Mouse (Mus musculus) embryo, embryonic 10.5 days (tissue): Measurements from ENCODE around the gene Fbxo17.
"Not testable (repeated sequence)": the region's sequence is repeated elsewhere in the genome, so short reads cannot be mapped to it uniquely, and the experiment has no call there.

Experiments
- DNase-seq: peaks from one replicate; pipeline ENCODE4 v3.0.0-alpha.2; 2015; ENCODE audit warnings: low spot score

The Fbxo17 gene

DNA sequence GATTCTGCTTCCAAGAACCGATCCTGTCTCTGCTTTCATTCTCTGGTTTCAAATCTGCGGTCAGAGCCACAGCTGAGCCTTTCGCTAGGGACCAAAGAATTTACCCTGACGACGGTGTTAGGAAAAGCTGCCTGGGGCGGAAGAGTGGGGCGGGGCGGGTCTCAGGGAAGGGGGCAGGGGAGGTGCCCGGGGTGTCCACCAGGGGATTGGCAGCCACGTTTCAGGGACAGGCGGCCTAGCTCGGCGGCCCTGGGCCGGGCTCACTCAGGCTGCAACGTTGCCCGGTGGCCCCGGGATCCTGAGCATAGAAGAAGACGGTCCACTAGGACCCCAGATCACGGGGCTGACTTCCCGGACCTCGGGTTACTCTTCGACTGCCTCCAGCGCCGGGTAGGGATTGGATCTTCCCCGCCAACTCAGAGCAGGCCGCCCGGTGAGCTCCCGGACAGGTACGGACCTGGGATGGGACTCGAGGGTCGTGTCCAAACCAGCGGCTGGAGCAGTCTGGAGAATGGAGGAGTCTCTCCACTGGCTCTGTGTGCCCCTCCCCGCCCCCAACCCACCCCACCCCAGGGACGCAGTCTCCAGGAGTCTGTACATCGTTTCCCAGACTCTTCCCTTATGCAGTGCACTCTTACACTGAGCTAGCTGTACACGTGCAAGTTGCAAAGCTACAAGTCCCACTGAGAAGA, at the start of gene Fbxo17:
TSS of gene Fbxo17 (plus strand) at position 215 of the 692 bp plus-strand sequence.
- peak; percentile 82 for DNase-seq

DNA sequence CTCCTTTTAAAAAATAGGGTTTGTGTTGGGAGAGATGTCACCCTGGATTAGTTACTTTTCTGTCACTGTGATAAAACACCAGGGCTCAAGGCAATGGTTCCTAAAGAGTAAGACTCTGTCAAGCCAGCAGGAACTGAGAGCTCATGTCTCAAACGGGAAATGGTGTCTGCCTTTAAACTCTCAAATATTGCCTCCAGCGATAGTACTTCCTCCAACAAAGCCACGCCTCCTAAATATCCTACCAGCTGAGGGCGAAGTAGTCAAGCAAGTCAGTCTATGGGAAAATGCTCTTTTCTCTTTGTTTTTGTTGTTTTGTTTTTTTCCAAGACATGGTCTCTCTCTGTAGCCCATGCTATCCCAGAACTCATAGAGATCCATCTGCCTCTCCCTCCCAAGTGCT, 45.4 kb upstream of the Fbxo17 start:
- no peak for DNase-seq

DNA sequence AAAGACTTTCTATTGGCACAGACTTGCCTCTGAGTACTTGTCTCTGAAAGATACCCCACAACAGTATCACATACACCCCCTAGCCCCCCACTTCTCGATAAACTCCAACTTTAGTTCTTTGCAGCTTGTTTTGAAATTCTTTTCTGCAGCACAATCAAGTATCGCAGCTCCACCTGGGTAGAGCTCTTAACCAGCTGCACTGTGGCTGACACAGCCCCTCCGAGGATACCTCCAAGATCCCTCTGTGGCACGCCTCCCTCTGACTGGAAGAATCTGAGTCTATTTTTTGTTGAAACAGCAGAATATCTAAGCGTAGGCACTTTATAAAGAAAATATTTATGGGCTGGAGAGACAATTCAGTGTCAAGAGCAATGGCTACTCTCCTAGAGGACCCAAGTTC, 44.3 kb upstream of the Fbxo17 start:
- DNase-seq = no peak

DNA sequence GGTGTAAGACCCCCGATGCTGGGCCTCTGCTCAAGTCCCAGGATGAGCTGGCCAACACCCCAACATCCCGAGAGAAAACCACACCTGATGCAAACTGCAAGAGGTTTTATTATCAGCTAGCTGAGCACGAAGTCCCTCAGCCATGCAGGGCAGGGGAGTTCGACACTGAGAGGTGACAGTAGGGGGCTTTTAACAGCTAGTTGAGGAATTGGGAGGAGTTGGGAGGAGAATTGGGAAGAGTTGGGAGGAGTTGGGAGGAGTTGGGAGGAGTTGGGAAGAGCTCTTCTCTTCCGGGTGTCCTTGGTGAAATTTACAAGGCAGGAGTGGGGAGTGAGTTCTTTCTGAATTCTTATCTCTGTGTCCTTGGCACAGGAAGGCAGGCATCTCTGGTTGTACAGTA, 43.8 kb upstream of the Fbxo17 start:
- not testable (repeated sequence) for DNase-seq

DNA sequence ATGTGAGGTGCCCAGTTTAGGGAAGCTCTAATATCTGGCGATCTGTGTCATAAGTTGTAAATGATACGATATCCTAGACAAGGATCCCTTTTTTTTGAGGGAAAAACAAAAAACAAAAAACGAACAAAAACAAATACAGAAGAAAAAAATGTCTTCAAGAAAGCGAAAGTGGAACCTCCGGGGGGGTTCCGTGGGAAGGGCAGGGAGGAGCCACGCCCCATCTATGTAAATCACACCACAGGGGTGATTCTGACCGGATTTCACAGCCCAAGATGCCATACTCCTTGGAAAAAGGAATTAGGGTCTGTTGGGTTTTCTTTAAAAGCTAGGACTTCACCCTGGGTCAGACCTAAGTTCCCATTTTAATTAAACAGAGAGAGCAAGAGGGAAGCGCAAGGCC, 41.6 kb upstream of the Fbxo17 start:
- no peak for DNase-seq

DNA sequence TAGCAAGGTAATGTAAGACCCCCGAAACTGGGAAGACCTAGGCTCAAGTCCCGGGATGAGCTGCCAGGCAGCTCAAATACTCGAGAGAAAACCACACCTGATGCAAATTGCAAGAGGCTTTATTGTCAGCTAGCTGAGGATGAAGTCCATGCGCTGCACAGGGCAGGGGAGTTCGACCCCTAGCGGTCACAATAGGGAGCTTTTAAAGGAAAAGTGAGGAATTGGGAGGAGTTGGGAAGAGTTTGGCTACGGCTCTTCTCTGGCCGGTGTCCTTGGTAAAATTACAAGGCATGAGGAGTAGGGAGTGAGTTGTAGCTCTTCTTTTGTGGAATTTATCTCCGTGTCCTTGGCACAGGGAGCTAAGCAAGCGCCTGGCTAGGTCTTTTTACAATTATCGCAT, 40.9 kb upstream of the Fbxo17 start:
- DNase-seq = peak; percentile 44

DNA sequence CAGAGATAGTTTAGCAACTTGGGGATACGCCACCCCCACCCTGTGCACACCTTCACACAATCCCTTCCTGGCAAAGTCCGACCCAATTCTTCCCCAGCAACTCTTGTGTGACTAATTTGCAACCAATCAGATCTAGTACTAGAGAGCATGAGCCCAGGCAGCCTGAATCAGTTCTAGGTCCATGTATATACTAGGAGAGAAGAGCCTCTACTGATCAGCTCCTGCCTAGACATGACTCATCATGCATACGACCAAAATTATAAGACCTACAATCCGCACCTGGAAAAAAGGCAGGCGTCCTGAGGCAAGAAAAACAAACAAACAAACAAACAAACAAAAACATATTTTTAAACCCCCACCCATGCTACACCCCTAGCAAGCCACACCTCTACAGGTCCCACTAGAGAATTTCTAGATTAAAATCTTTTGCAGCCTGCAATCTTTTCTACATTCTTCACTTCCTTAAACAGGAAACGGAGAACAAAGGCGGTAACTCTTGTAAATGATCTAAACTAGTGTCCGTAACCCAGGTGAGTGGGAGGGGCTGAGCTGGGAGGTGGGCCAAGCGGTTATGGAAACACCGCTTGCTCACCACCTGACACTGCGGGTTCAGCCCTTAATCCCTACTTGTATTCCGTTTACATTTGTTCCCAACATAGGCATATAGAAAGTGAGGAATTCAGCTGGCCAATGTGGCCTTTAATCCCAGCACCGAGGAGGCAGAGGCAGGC, 39.6 kb upstream of the Fbxo17 start:
- no peak for DNase-seq

DNA sequence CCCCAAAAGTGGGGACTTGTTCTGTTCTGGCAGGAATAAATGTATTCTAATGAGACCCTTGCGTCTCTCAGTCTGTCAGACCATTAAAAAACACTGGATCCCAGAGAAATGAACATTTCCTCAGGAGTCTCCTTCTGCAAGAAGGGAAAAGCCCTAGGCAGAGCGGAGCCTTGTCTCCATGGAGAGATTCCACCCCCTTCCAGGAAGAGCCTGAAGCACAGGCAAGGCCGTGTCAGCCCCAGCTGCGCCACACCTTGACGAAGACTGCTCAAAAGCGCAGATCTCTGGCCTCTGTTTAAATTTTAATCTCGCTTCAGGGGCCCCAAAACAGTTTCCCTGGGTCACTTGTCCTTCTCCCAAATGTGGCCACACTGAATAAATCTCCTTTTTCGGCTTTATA, 39.0 kb upstream of the Fbxo17 start:
- DNase-seq = no peak

DNA sequence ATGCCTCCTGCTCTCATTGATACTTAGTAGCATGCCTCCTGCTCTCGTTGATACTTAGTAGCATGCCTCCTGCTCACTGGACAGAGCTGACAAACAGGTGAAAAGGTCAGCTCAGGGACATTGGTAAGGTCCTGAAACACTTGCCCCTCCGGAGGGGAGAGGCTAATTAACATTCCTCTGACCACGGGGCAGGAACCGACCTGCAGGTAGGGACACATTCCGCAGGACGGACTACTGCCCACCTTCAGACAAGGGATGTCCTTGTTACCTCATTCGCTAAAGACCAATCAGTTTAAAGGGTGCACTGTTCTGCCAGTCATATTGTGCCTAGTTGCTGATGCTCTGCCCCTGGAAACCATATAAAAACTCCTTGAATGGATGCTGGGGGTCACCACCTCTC, 25.5 kb upstream of the Fbxo17 start:
- no peak for DNase-seq

DNA sequence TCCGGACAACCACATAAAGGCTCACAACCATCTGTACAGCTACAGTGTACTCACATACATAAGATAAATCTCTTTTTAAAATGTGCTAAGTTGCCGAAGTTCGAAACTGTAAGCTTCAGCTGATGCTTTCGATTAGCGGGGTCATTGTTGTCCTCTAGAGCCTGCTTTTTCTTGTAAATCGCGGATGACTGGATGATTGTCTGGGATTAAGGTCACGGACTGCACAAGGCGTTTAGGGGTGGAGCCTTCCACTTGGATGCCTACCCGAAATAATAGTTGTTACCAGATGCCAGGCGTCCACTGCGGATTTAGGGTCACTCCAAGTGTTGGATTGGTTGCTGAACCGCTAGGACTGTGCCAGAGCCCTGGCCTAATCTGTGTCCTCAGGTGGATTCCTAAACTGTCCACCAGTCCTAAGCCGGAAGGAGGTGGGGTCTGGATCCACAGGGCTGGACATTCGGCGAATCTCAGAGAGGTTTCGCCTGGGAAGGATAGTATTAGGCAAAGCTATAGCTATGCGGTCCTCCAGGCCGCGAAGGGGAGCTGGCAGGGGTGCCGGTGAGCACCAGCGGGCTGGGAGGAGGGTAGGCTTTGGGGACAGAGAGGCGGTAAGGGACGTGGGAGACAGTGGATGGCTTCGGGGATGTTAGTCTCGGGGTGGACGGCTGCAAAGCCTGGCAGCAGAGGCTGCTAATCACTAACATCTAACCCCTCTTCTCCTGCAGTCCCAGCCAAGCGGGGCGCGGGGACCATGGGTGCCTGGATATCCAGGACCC, 23.9 kb upstream of the Fbxo17 start, which contains the start of gene Fbxo27:
TSS of gene Fbxo27 (plus strand) at position 305 of the 776 bp plus-strand sequence.
- peak; percentile 52 for DNase-seq

DNA sequence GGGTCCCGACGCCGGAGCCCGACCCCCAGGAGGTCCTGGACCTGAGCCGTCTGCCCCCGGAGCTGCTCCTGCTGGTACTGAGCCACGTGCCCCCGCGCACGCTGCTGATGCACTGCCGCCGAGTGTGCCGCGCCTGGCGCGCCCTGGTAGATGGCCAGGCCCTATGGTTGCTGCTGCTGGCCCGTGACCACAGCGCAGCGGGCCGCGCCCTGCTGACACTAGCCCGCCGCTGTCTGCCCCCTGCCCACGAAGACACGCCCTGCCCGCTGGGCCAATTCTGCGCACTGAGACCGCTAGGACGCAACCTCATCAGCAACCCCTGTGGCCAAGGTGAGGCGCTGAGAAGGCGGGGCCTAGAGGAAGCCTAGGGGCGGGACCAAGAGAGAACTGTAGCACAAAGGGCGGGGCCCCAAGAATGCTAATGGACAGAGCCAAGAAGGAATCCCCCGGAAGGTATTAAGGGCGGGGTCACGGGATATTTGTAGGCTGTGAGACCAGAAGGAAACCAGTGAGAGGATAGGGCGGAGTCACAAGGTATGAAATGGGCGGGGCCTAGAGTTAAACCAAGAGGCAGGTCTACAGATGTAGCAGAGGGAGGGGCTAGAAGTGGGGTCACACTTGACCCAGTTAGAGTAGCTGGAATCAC, 23.2 kb upstream of the Fbxo17 start:
- peak; percentile 91 for DNase-seq

DNA sequence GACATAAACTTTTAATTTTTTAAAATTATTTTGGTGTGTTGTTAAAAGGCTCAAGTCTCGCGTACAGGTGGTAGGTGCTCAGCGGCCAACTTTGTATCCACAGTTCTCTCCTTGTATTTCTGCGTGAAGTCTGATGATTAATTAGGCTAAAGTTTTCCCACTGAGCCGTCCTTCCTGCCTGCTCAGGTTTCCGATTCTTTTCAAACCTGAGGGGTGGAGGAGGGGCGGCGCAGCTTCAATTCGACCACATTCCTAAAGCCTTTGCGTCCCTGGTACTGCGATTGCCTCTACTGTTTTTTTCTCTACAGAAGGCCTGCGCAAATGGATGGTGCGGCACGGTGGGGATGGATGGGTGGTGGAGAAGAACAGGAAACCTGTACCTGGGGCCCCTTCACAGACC, 22.2 kb upstream of the Fbxo17 start:
- DNase-seq = peak; percentile 68

DNA sequence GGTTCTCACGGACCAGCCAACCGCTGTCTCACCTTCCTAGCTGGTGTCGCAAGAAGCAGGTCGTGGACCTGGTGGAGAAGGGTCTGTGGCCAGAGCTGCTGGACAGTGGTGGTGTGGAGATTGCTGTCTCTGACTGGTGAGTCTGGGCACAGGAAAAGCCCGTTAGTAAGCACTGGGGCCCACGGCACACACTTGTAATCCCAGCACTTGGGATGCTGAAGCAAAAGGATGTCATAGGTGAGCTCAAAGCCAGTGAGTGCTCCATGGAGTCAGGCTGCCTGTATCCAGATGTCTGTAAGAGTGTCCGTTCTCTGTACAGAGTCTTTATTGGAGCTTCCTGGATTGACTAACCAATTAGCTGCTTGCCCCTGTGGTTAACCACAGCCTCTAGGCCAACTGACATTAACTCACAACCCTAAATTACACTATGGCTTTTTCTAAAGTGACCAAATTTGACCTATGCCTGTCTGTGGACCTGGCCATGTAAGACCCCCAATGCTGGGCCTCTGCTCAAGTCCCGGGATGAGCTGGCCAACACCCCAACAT, 21.6 kb upstream of the Fbxo17 start:
- DNase-seq = no peak

DNA sequence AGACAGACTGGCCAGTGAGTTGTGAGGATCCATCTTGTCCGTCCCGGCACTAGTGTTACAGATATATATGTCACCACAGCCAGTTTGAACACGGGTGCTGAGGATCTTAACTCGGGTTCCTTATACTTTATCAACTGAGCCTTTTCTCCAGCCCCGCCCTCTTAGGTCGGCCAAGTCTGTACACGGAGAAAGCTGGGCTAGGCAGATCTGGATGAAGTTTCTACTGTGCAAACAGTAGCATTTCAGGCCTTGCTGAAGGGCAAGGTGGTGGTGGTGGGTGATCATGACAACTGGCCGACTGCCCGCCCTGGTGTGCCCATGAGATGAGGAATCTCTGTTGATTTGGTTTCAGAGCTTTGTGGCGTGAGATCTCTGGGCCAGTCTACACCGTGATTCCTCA, 19.3 kb upstream of the Fbxo17 start:
- DNase-seq = no peak

DNA sequence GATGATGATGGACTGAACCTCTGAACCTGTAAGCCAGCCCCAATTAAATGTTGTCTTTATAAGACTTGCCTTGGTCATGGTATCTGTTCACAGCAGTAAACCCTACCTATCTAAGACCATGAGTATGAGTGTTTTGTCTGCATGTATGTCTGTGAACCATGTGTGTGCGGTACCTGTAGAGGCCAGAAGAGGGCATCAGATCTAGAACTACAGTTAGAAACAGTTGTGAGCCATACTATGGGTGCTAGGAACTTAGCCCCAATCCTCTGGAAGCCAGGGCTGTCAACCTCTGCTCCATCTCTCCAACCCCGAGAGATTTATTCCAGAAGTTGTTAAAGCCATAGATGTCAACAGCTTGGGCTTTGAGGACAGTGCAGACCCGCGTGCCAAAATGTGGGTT, 16.3 kb upstream of the Fbxo17 start:
- DNase-seq = no peak

DNA sequence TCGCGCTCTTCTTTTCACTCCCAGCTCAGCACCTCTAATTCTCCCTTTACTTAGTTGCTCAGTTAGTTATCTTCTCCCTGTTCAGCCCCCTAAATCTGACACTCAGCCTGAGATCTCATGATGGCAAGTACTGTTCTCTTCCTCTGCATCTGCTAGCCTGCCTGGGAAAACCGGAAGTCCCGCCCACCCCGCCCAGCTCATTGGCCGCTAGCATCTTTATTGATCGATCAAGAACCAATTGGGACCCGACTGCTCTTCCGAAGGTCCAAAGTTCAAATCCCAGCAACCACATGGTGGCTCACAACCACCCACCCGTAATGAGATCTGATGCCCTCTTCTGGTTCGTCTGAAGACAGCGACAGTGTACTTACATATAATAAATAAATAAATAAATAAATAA, 15.3 kb upstream of the Fbxo17 start:
- DNase-seq = not testable (repeated sequence)

DNA sequence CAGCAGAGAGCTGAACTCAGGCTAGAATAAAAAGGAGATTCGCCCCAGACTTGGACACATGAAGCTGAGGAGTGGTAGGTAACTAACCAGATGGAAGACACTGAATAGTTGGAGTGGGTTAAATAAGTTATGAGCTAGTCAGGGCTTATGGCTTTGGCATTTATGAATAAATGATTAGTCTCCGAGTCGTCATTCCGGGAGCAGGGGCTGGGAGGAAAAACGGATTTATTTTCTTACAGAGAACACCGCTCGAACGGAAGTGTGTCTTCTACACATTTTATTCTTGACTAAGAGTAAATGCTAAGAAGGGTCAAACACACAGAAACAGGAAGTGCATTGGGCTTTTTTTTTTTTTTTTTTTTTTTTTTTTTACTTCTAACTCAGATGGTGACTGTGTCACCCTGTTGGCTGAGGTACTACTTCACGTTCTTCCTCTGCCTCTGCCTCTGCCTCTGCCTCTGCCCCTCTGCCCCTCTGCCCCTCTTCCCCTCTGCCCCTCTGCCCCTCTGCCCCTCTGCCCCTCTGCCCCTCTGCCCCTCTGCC, 13.9 kb upstream of the Fbxo17 start:
- DNase-seq = no peak

DNA sequence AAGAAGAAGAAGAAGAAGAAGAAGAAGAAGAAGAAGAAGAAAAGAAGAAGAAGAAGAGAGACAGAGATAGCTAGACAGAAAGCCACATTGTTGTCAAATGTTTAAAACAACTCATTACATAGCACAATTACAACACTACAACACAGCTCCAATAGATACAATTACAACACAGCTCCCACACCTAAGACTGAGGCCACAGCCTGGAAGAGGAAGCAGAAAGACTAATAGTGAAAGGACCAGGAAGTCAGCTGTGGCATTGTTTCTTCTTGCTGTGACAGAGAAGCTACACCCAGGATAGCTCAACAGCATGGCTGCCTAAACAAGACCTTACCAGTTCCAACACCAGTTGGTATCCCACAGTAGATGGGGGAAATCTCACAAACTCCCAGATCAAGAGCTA, 7.2 kb upstream of the Fbxo17 start:
- DNase-seq = no peak

DNA sequence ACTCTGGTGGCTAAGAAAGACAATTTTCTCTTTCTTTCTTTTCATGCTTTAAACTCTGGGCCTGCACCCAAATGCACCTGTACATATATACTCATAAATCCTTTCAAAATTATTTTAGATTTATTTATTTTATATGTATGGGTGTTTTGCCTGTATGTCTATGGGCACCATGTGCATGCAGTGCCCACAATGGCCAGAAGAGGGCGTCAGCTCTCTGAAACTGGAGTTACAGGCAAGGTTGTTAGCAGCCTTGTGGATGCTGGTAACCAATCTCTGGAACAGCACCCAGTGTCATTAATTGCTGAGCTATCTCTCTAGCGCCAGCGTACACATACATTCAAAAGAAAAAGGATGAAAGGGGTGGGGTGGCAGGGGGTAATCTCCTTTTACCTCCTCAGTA, 5.6 kb upstream of the Fbxo17 start:
- DNase-seq = no peak

DNA sequence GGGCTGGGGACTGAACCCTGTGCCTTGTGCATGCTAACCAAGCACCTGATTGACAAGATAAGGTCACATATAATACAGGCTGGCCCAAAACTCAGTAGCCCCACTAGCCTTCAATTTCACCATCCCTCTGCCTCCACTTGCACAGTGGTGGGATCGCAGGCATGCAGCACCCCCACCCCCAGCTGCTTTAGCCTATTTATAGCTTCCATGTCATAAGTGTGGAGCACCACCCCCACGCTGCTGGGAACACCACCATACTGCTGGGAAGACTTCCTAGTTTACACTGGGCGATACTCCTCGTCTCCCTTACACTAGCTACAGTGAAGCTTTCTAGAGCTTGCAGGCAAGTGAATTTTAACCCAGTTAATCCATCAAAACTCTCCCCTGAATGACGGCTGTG, 1.9 kb upstream of the Fbxo17 start:
- no peak for DNase-seq

DNA sequence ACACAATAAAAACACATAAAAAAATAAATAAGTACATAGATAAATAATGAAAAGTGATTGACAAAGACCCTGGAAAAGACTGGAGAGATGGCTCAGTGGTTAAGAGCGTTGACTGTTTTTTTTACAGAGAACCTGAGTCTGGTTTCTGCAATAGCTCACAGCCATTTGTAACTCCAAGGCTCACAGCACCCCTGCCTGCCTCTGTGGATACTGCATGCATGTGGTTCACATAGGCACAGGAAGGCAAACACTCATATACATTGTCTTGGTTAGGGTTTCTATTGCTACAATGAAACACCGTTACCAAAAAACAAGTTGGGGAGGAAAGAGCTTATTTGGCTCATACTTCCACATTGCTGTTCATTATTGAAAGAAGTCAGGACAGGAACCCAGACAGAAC, 1.0 kb upstream of the Fbxo17 start:
- peak; percentile 13 for DNase-seq

DNA sequence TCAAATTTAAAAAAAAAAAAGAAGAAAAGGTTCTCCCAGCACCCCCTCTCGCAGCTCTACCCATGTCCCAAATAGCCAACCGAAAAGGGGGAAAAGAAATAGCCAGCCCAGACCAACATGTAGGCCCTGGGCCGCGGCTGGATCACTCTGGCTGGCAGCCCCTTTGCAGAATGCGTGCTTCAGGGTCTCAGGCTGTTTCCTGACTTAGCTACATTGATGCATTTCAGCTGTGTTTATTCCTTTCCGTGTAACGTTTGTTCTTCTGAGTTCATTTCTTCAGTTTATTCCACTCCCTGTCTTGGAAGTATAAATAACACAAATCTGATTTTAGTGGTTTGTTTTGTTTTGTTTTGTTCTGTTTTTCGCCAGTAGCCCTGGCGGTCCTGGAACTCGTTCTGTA, 1.1 kb downstream of the Fbxo17 start:
- no peak for DNase-seq
